Mouse (Mus musculus): ENCODE data around the gene Plekhn1. TPM values are rescaled to one million over a fixed set of nuclear protein-coding genes. Genes with fewer than 3 reads are reported as not detected.

The Plekhn1 gene
- total RNA-seq, 1 experiment: 15.2 TPM

- peaks cover 0 to 11% of the 10 kb centered on the region in 2 experiments; a peak in 1 of 4 replicates for H3K4me1 ChIP-seq (ENCODE audit: control insufficient read depth in 2 of 2, insufficient read depth in 2 of 2, low read length in 2 of 2, poor library complexity in 1 of 2)
- H3K36me3 ChIP-seq (ENCODE audit: control insufficient read depth, insufficient read depth, low read length, poor library complexity, severe bottlenecking): no peaks in the 10 kb centered on the region
- no peak overlapping the region for H3K27ac ChIP-seq (ENCODE audit: insufficient read depth, low read depth, low read length, poor library complexity, severe bottlenecking)
- H3K4me3 ChIP-seq (ENCODE audit: insufficient read depth in 1 of 2, low read depth in 1 of 2, low read length in 2 of 2, poor library complexity in 1 of 2, severe bottlenecking in 1 of 2): peak overlapping the region in 1 of 2 experiments; percentile 60; a peak in 1 of 4 replicates
- no peak for TF ChIP-seq ZC3H11A (IDR thresholded peaks at IDR 0.05; ENCODE audit: borderline replicate concordance, low read depth, low read length)
- TF ChIP-seq MAFK (IDR thresholded peaks at IDR 0.05; ENCODE audit: insufficient read depth, low read depth, low read length): no peak
- no peak for TF ChIP-seq HCFC1 (IDR thresholded peaks at IDR 0.05; ENCODE audit: borderline replicate concordance, insufficient read depth, low read length)
- TF ChIP-seq ZNF384 (IDR thresholded peaks at IDR 0.05; ENCODE audit: low read depth, low read length): no peak
- no peak for TF ChIP-seq CHD2 (IDR thresholded peaks at IDR 0.05; ENCODE audit: low read depth, low read length)
- no peak for DNase-seq (ENCODE audit: low read depth, low spot score)
- H3K9me3 ChIP-seq (ENCODE audit: control insufficient read depth, insufficient read depth, low read depth, low read length): no peaks in the 10 kb centered on the region
- in situ Hi-C loops (cut with MboI; ENCODE audit: low sequenced_read_pairs in 2 of 2, unreplicated experiment in 2 of 2): no loop called here
- H3K9ac ChIP-seq (ENCODE audit: insufficient read depth, low read depth, low read length, poor library complexity, severe bottlenecking): no peak overlapping the region
Observed at GRCm38 (mm10) chr4:156202462-156202893, 32.2 kb downstream of the Plekhn1 start.

- H3K36me3 ChIP-seq (ENCODE audit: control insufficient read depth, insufficient read depth, low read length, poor library complexity, severe bottlenecking): no peaks in the 10 kb centered on the region
- H3K27ac ChIP-seq (ENCODE audit: insufficient read depth, low read depth, low read length, poor library complexity, severe bottlenecking): no peak within 1 kb of the TSS
- in situ Hi-C loops (cut with MboI; ENCODE audit: low sequenced_read_pairs in 2 of 2, unreplicated experiment in 2 of 2): no loop called here
- no peak for TF ChIP-seq HCFC1 (IDR thresholded peaks at IDR 0.05; ENCODE audit: borderline replicate concordance, insufficient read depth, low read length)
- TF ChIP-seq ZNF384 (IDR thresholded peaks at IDR 0.05; ENCODE audit: low read depth, low read length): no peak
- TF ChIP-seq ZC3H11A (IDR thresholded peaks at IDR 0.05; ENCODE audit: borderline replicate concordance, low read depth, low read length): no peak
- no peak for TF ChIP-seq MAFK (IDR thresholded peaks at IDR 0.05; ENCODE audit: insufficient read depth, low read depth, low read length)
- no peak for TF ChIP-seq CHD2 (IDR thresholded peaks at IDR 0.05; ENCODE audit: low read depth, low read length)
- no peak within 1 kb of the TSS for H3K4me3 ChIP-seq (ENCODE audit: insufficient read depth in 1 of 2, low read depth in 1 of 2, low read length in 2 of 2, poor library complexity in 1 of 2, severe bottlenecking in 1 of 2)
- H3K9me3 ChIP-seq (ENCODE audit: control insufficient read depth, insufficient read depth, low read depth, low read length): no peaks in the 10 kb centered on the region
- peaks cover 0 to 11% of the 10 kb centered on the region in 2 experiments; a peak in 2 of 4 replicates for H3K4me1 ChIP-seq (ENCODE audit: control insufficient read depth in 2 of 2, insufficient read depth in 2 of 2, low read length in 2 of 2, poor library complexity in 1 of 2)
- H3K9ac ChIP-seq (ENCODE audit: insufficient read depth, low read depth, low read length, poor library complexity, severe bottlenecking): no peak within 1 kb of the TSS
- DNase-seq (ENCODE audit: low read depth, low spot score): no peak
Observed at GRCm38 (mm10) chr4:156200623-156201475, 33.8 kb downstream of the Plekhn1 start, which contains the start of gene Isg15. TSS of gene Isg15 (minus strand) at chr4:156200818.

GRCm38 (mm10) chr4:156197829-156198205, 36.8 kb downstream of the Plekhn1 start:
- peak overlapping the region; percentile 62 for H3K9ac ChIP-seq (ENCODE audit: insufficient read depth, low read depth, low read length, poor library complexity, severe bottlenecking)
- peak; percentile 64 for DNase-seq (ENCODE audit: low read depth, low spot score)
- H3K9me3 ChIP-seq (ENCODE audit: control insufficient read depth, insufficient read depth, low read depth, low read length): no peaks in the 10 kb centered on the region
- H3K36me3 ChIP-seq (ENCODE audit: control insufficient read depth, insufficient read depth, low read length, poor library complexity, severe bottlenecking): peaks cover 12% of the 10 kb centered on the region
- TF ChIP-seq MAFK (IDR thresholded peaks at IDR 0.05; ENCODE audit: insufficient read depth, low read depth, low read length): no peak
- TF ChIP-seq CHD2 (IDR thresholded peaks at IDR 0.05; ENCODE audit: low read depth, low read length): no peak
- no peak for TF ChIP-seq ZNF384 (IDR thresholded peaks at IDR 0.05; ENCODE audit: low read depth, low read length)
- TF ChIP-seq HCFC1 (IDR thresholded peaks at IDR 0.05; ENCODE audit: borderline replicate concordance, insufficient read depth, low read length): no peak
- TF ChIP-seq ZC3H11A (IDR thresholded peaks at IDR 0.05; ENCODE audit: borderline replicate concordance, low read depth, low read length): no peak
- H3K4me3 ChIP-seq (ENCODE audit: insufficient read depth in 1 of 2, low read depth in 1 of 2, low read length in 2 of 2, poor library complexity in 1 of 2, severe bottlenecking in 1 of 2): peak overlapping the region; percentile 63 to 65
- peaks cover 2 to 32% of the 10 kb centered on the region in 2 experiments; a peak in 2 of 4 replicates for H3K4me1 ChIP-seq (ENCODE audit: control insufficient read depth in 2 of 2, insufficient read depth in 2 of 2, low read length in 2 of 2, poor library complexity in 1 of 2)
- H3K27ac ChIP-seq (ENCODE audit: insufficient read depth, low read depth, low read length, poor library complexity, severe bottlenecking): peak overlapping the region; percentile 51
- in situ Hi-C loops (cut with MboI; ENCODE audit: low sequenced_read_pairs in 2 of 2, unreplicated experiment in 2 of 2): no loop called here

GRCm38 (mm10) chr4:156197131-156197828, 37.4 kb downstream of the Plekhn1 start, which contains the start of gene Agrn:
TSS of gene Agrn (minus strand) at chr4:156197488.
- Histone ChIP-seq H3K36me3 (ENCODE audit: control insufficient read depth, insufficient read depth, low read length, poor library complexity, severe bottlenecking) (peaks cover 13% of the 10 kb centered on the region), H3K4me3 (ENCODE audit: insufficient read depth in 1 of 2, low read depth in 1 of 2, low read length in 2 of 2, poor library complexity in 1 of 2, severe bottlenecking in 1 of 2) (peak within 1 kb of the TSS; percentile 83 to 99), H3K27ac (ENCODE audit: insufficient read depth, low read depth, low read length, poor library complexity, severe bottlenecking) (peak within 1 kb of the TSS; percentile 67), H3K9me3 (ENCODE audit: control insufficient read depth, insufficient read depth, low read depth, low read length) (no peaks in the 10 kb centered on the region), H3K9ac (ENCODE audit: insufficient read depth, low read depth, low read length, poor library complexity, severe bottlenecking) (peak within 1 kb of the TSS; percentile 91), H3K4me1 (ENCODE audit: control insufficient read depth in 2 of 2, insufficient read depth in 2 of 2, low read length in 2 of 2, poor library complexity in 1 of 2) (peaks cover 2 to 33% of the 10 kb centered on the region in 2 experiments; a peak in 3 of 4 replicates)
- TF ChIP-seq MAFK (IDR thresholded peaks at IDR 0.05; ENCODE audit: insufficient read depth, low read depth, low read length) (no peak), HCFC1 (IDR thresholded peaks at IDR 0.05; ENCODE audit: borderline replicate concordance, insufficient read depth, low read length) (peak; percentile 8; the same call in 1 of the 2 replicates)
- no peak for DNase-seq (ENCODE audit: low read depth, low spot score)
- in situ Hi-C loops (cut with MboI; ENCODE audit: low sequenced_read_pairs in 2 of 2, unreplicated experiment in 2 of 2): no loop called here

Measured in ES-E14 (cell line).